Mouse (Mus musculus) NIH3T3 (cell line): ENCODE data around the gene Pecr.
A peak's percentile ranks its signal among the peaks of the same experiment; 100 is the strongest.
"Not testable (repeated sequence)": the region's sequence is repeated elsewhere in the genome, so short reads cannot be mapped to it uniquely, and the experiment has no call there.

Experiments used
- DNase-seq: peaks from one replicate; pipeline ENCODE4 v3.0.0-alpha.2; 2012; ENCODE audit warnings: low read depth

Gene Pecr

DNA sequence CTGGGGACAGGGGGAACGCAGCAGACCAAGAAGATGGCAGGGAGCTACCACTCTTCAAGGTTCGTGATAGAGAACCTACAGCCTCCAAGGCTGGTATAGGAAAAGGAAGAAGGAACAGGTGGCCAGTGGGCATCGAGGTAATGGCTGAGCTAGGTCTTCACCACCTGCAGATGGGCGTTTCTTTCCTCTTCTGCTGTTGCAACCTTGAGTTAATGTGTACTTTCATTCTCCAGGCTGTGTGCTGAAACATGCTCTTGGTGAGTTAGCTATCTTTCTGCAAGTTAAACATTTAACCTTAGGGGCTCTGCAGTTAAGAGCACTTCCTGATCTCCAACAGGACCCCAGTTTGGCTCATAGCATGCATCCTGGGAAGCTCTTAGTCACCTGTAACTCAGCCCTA lies 3.8 kb upstream of the Pecr start:
- no peak for DNase-seq

DNA sequence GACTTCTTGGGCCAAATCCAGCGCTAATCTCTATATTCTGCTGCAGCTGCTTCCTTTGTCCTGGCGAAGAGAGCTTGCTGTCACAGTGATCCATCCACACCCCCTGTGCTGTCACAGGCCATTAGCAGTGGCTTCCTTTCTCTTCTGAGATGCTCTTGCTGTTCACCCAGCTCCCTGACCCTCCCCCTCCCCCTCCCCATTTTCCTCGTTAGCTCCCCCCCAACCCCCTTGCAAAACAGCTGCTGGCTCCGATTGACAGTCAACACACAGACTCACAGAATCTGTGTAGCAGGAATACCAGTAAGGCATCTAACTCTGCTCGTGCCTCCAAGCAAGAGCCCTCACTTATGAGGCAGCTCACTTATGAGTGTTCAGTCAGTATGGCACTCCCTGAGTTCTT lies 2.8 kb upstream of the Pecr start:
- DNase-seq: no peak

DNA sequence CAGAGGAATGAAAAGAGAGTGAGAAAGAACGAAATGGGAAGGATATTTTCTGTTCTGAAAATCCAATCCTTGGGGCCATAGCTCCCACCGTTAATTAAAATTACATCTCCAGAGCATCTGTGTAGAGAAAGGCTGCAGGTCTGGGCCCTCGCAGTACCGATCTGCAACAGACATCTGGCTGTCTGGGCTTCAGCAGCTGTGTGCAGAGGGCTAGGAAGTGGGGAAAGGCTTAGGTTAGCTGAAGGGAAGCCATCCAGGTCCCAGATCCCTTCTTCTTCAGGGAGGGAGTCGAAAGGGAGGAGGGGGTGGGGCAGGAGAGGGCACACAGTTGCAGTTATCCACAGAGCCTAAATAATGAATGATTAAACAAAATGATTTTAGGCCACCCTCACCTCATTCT lies 425 bp upstream of the Pecr start:
- no peak for DNase-seq

DNA sequence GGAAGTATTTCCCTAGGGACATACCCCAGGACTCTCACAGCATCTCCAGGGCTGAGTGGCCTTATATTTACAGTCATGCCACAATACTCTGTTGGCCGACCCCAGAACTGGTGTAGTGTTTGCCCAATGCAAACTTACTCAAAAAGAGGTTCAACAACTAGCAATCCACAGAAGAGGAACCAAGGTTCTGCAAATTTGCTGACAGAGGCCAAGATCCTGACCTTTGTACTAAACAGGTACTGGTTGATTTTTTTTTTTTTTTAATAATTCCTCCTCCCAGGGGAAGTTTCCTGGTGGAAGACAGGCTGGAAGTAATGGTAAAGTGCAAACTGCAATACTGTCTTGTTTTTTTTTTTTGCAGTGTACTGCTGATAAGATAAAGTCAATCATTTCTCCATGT lies 1.5 kb downstream of the Pecr start:
- DNase-seq: no peak

DNA sequence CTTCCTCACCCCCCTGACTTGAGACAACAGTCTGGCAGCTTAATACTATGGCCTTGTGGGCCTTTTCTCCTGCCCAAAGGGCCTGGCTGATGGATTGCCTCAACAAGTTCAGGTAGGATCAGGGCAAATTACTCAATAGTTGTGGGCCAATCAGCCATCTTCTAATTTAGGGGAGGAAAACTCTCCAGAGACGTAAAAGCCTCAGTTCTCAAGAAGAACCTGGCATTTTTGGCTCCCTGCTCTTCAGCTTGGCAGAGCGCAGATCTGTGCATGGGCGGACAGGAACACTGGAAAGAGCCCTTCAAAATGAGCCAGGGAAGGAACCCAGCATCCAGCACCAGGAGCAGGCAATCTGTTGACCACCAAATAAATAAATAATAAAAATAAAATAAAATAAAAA lies 6.0 kb downstream of the Pecr start:
- no peak for DNase-seq

DNA sequence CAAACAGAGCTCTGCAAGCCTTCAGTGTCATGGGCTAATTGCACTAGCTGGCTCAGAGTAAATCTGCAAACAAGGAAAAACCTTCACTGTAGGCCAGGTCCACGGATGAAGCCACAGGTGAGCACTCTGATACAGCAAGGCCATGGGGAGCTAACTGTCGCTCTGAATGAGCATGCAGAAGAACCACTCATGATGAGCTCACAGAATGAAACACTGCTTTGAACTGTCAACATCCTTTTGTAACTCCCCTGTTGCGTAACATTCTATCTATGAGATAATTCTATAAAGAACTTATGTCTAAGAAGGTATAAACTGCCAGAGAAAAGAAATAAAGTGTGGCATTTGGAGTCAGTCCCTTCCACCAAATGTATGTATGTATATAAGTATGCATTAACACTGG lies 21.0 kb downstream of the Pecr start:
- DNase-seq: no peak

DNA sequence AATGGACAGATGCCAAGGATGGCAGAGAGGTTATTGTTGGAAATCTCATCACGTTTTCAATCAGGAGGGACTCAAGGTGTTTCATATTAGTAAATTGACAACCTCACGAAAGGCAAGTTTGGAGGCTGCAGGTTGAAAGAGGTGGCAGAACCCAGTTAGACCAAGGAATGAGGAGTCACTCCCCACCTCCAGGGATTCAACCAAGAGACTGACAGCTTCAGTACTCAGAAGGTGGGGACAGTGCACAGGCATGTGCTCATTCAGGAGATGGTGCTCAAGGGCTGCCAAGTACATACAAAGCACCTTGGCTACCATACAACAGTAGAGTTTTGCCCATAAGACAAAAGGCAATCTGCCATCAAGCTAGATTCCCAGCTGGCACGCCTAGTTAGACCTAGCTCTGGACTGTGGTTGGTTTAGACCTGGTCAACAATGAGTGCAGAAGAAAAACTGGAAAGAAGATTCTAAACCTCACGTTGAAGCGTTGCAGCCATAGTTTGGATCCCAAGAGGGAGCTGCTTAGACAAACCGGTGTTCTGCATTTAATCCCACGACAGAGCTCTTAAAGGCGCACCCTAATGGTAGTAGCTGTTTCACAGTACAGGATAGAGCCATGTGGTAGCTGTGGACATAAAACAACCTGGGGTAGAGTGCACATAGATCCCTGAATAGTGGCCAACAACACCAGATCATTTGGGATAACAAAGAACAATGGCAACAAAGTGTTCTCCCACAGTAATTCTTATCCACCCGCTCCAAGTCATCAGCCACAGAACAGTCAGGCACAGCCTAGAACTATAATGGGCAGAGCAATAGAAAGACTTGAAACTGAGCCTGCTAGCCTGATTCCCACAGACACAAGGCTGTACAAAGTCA lies 27.5 kb downstream of the Pecr start:
- DNase-seq: peak; percentile 18

DNA sequence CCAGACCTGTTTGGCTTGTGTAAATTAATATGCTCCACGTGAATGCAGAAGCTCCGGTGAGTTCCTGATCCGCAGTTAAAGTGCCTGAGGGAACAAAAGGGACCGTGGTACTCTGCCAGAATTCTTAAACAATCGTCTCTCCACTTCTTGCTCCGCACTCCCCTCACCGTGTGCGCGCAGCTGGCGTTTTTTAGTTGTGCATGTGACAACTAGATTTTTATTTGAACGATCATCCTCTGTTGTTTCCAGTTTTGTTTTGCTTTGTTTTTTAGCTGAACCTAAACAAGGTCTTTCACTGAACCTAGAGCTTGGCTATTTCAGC lies 28.3 kb downstream of the Pecr start:
- no peak for DNase-seq

DNA sequence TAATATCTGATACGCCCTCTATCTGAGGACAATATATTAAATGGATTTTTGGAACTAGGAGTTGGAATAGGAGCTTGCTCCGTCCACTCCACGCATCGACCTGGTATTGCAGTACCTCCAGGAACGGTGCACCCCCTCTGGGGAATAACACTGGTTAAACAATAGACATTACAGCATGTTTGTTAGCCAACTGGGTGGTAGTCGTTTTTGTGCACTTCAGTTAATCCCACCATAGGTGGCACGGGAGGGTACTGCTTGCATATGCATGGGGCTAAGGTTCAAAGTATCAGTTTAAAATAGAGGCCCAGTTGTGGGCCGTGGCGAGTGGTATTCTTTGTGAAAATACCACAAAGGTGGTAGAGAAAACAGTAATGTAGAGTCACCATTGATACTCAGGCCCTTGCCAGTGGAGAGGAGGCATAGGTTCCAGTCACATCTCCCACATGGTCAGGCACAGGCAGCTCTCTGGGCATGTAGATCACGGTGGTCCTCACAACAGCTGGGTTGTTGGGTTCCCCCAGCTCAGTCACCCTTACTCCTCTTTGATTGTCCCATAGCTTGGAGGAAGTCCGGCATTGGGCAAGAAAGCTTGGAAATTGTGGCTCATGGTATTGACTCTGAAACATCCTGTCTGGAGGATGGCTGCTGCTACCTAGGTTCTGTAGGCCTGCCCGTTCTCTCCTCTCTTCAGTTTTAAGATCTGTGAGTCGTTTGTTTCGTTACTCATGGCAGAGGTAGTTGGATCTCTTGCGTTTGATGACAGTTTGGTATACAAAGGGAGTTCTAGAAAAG lies 28.9 kb downstream of the Pecr start:
- DNase-seq: peak; percentile 92

DNA sequence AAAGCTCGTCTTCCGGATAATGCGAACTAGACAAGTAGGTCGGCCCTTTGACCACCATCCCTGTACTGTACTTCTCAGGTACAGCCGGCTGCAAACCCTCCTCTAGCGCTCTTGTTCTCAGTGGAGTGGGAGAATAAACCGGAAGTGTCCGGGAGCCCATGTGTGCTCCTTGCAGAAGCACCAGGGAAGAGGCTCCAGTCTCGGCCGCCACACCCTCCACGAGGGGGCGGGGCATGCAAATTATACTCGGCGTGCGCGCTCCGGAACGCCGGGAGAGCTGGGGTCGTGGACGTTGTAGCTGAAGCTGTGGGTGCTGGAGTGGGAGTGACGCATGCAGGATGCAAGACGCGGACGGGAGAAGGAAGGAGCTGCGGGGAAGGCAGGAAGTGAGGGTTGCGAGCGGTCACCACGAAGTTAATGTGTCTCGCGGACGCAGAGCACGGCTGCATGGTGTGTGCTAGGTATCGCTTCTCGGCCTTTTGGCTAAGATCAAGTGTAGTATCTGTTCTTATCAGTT lies 29.5 kb downstream of the Pecr start:
- DNase-seq: peak; percentile 95

DNA sequence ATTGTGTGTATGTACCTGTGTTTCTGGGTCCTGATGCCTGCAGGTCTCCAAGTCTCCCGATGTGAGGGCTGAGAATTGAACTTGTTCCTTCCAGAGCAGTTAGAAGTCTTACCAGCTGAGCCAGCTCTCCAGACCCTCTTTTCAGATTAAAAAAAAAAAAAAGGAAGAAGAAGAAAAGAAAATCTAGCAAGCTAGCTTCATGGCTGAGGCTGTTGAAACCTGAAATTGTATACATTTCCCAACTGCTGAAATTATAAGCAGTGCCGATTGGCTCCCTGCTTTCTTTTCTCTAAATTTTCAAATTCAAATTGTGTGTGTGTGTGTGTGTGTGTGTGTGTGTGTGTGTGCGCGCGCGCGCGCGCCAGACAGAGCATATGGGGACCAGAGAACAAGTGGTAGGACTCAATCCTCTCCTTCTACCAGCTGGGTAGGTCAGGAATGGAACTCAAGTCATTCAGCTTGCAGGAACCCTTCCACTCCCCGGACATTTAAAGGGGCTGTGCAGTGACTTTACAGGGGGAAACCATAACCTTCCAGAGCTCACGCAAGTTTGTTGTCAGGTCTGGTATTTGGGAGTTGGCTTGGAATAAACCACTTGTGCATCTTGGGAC lies 30.1 kb downstream of the Pecr start:
- DNase-seq: no peak

DNA sequence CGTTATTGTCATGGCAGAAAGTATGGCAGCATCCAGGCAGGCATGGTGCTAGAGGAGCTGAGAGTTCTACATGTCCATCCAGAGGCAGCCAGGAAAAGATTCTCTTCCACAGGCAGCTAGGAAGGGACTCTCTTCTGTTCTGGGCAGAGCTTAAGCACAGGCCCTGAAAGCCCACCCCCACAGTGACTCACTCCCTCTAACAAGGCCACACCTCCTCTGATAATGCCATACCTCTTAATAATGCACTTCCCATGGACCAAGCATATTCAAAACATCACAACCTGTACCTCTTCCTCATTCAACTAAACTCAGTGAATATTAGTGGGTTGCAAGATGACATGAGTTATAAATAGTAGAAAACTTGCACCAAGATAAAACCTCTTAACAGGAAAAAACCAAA lies 32.3 kb downstream of the Pecr start:
- DNase-seq: peak; percentile 53

DNA sequence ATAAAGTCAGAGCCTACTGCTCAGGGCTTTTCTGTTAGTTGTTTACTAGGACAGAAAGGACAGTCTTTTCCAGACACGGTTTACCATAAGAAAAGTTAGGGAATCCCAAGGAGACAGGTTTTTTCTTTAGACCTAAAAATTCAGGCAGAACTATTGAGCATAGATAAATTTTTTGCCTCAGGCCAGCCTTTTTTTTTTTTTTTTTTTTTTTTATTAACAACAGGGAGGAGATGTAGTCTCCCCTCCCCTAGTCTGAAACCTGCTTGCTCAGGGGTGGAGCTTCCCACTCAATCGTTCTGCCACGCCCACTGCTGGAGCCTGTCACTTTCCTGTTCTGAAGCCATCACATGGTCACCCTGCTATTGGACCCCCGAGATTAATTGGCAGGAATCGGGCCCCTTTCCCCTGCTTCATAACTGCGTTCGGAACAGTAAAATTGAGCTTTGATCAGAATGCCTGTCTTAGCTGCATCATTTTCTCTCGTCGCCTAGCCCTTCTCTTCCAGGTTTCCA lies 35.8 kb downstream of the Pecr start:
- DNase-seq: not testable (repeated sequence)

DNA sequence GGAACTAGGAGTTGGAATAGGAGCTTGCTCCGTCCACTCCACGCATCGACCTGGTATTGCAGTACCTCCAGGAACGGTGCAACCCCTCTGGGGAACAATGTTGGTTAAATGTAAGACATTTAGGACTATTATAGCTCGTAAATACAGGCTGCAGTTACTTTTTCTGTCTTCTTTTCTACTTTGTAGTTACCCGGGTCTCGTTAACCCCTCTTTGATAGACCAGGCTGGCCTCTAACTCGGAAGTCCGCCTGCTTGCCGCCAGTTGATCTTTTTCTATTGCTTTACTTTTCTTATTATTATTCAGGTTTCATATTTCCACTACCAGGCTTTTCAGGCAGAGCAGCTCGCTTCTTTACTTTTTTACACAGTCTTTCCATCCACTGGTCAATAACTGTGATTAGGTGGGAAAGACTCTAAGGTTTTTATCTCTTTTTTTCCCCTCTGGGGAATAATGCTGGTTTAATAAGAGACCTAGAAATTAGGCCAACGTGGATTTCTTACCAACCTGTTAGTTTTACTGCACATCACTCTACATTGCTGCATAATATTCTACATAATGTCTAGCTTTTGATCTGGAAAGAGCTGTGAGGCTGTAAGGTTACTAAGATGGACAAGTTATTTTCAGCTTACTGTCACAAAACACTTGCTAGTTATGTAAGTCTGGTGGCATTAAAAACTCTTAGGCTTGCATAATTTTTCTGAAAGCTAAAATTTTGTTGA lies 39.6 kb downstream of the Pecr start:
- DNase-seq: peak; percentile 87

DNA sequence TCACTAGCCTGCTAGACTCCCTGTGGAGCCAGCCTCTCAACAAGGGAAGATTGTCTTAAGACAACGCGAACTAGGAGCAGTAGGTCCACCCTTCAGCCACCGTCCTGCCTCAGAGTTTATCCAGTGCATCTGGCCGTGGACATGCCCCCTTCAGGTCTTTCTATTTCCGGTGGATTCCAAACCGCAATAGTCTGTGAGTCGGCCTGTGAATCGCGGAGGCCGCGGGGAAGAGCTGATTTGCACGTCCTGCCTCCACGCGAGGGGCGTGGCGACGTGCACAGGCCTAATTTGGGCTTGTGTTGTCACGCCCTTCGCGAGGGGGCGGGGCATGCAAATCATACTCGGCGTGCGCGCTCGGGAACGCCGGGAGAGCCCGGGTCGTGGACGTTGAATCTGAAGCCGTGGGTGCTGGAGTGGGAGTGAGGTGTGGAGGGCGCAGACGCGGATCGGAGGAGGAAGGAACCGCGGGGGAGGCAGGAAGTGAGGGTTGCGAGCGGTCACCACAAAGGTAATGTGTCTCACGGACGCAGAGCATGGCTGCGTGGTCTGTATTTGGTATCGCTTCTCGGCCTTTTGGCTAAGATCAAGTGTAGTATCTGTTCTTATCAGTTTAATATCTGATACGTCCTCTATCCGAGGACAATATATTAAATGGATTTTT lies 40.3 kb downstream of the Pecr start:
- peak; percentile 100 for DNase-seq

DNA sequence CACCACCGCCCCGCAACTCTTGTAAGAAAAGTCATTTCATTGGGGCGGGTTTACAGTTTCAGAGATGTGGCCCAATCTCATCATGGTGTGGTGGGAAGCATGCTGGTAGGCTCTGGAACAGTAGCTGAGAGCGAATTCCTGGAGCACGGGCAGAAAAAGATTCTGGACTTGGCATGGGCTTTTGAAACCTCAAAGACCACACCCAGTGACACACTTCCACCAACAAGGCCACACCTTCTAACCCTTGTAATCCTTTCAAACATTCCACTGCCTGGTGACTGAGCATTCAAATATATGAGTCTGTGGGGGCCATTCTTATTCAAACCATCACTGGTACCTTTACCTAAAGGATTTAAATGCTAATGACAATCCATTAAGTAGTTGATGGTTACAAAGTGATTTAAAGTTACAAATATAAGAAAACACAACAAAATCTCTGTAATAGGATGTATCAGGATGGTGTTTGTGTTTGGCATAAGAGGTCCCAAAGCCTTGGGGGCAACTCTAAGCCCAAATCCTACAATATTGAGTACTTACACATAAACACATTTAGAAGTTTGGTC lies 41.5 kb downstream of the Pecr start:
- no peak for DNase-seq

DNA sequence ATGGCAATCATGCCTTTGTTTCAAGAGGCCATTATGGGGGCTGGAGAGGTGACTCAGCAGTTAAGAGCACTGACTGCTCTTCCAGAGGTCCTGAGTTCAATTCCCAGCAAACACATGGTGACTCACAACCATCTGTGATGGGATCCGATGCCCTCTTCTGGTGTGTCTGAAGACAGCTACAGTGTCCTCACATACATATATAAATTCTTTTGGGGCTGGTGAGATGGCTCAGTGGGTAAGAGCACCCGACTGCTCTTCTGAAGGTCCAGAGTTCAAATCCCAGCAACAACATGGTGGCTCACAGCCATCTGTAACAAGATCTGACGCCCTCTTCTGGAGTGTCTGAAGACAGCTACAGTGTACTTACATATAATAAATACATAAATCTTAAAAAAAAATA lies 45.0 kb downstream of the Pecr start:
- DNase-seq: not testable (repeated sequence)

DNA sequence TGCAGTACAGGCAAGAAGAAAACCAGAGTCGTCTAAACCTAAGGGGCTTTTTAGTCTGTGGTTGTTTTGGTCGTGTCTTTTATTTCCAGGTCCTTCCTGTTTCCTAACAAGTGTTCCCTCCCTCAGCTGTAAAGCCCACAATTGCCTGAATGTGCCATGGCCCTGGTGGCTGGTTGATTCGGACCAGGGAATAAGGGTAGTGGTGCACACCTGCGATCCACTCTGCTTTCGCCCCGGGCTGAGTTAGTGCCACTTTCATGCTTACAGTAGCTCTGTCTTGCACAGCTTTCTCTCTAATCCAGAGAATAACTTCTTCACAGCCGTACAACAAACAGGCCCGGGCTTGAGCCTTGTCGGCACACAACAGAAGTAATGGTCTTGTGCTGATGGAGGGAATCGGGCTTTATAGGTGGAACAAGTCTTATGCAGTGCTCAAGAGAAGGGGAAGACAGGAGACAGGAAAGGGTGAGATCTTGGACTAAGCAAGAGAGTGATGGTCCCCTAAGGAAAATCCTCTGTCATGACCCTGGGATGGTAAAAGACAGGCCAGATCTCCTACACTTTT lies 46.0 kb downstream of the Pecr start:
- no peak for DNase-seq

DNA sequence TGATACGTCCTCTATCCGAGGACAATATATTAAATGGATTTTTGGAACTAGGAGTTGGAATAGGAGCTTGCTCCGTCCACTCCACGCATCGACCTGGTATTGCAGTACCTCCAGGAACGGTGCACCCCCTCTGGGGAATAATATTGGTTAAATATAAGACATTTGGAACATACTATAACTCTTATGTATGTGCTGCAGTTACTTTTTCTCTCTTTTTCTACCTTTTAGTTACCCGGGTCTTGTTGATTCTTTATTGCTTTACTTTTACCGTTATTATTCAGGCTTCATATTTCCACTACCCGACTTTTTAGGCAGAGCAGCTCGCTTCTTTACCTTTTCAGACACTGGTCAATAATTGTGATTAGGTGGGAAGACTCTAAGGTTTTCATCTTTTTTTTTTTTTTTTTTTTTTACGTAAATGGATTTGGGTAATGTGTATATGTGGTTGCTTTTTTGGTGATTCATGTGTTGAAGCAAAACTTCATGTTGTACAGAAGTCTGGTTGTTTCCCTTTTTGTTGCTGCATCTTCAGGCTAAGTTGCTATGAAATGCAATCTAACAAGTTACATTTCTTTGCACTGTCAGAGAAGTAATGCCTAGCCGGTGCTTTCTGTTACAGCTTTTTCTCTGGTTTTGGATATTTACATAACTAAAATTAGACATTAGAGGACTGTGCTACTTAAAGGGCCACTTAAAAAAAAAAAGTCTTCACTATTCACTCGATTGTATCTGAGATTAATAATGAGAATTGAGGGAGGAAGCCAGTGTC lies 46.9 kb downstream of the Pecr start:
- peak; percentile 70 for DNase-seq
